Mouse (Mus musculus) kidney, adult 2 months (tissue): ENCODE results near the gene Rb1. TPM values are rescaled to one million over a fixed set of nuclear protein-coding genes. Genes with fewer than 3 reads are reported as not detected.

Experiments used
- DNase-seq: peaks from one replicate; pipeline ENCODE4 v3.0.0; 2021
- H3K27ac ChIP-seq: fragments of 200-500 bp; 2 replicates; pipeline ENCODE4 v1.5.1; 2012; ENCODE audit warnings: low read depth, low read length, control low read depth, inconsistent platforms; ENCODE audit not compliant: insufficient read depth
- H3K27me3 ChIP-seq: fragments of 200-500 bp; replicated peaks from 2 replicates; pipeline ENCODE4 v1.6.1; 2012; ENCODE audit warnings: mild to moderate bottlenecking, moderate library complexity, low read length, inconsistent platforms; ENCODE audit not compliant: control insufficient read depth, insufficient read depth
- H3K36me3 ChIP-seq: fragments of 200-500 bp; 2 replicates; pipeline ENCODE4 v1.6.1; 2012; ENCODE audit warnings: mild to moderate bottlenecking, moderate library complexity, low read length, inconsistent platforms; ENCODE audit not compliant: control insufficient read depth, insufficient read depth
- H3K4me1 ChIP-seq: fragments of 200-500 bp; 2 replicates; pipeline ENCODE4 v1.6.1; 2011; ENCODE audit warnings: low read length; ENCODE audit not compliant: control insufficient read depth, insufficient read depth
- H3K4me3 ChIP-seq: fragments of 200-500 bp; 2 replicates; pipeline ENCODE4 v1.5.1; 2011; ENCODE audit warnings: mild to moderate bottlenecking, low read depth, low read length, control low read depth; ENCODE audit not compliant: insufficient read depth
- CTCF ChIP-seq: fragments of 200-500 bp; conservative IDR thresholded peaks from 2 replicates; pipeline ENCODE4 v1.5.1; 2011; ENCODE audit warnings: low read depth, mild to moderate bottlenecking, control low read depth, low read length, moderate library complexity, mixed read lengths; ENCODE audit not compliant: insufficient read depth, insufficient read length
- POLR2A ChIP-seq: fragments of 200-500 bp; IDR thresholded peaks from one replicate; pipeline ENCODE4 v1.6.1; 2011; ENCODE audit warnings: low read depth, low read length, control low read depth
- WGBS: fragments of 180-500 bp; shearing (Covaris S2); methylation state at CpG from one replicate; pipeline ENCODE4 v1.1.7; 2018; 5-methylcytosine and 5-hydroxymethylcytosine counted together
- polyA plus RNA-seq: library from polyadenylated mRNA; depleted of rRNA; stranded (reverse); fragments of >200 nt; gene quantifications from 2 replicates; pipeline ENCODE4 v1.2.3, GENCODE M21; 2012

Gene Rb1
- polyA plus RNA-seq, 1 experiment, result 8.3 TPM

- Histone ChIP-seq H3K27me3 (no peaks in the 10 kb centered on the region), H3K36me3 (no peaks in the 10 kb centered on the region; the same call in 1 of the 2 replicates), H3K4me1 (0 out of 2 replicates have a peak, but pooled peaks cover 6% of the 10 kb centered on the region), H3K4me3 (peak overlapping the region; percentile 63), H3K27ac (peak overlapping the region; percentile 68)
- peak; percentile 47 for DNase-seq
- WGBS, result 1% methylated on average over 54 of the region's 55 CpGs
- TF ChIP-seq CTCF (no peak), POLR2A (no peak)
Observed at GRCm38 (mm10) chr14:73324634-73325455, 777 bp downstream of the Rb1 start.

GRCm38 (mm10) chr14:73323965-73324364 lies 1.7 kb downstream of the Rb1 start:
- H3K4me3 ChIP-seq, result no peak overlapping the region
- 65% methylated on average over 2 of the region's 2 CpGs for WGBS
- no peak for TF ChIP-seq POLR2A
- no peak for TF ChIP-seq CTCF
- 0 out of 2 replicates have a peak, but pooled peaks cover 6% of the 10 kb centered on the region for H3K4me1 ChIP-seq
- no peak overlapping the region for H3K27ac ChIP-seq
- H3K27me3 ChIP-seq, result no peaks in the 10 kb centered on the region
- DNase-seq, result no peak
- H3K36me3 ChIP-seq, result no peaks in the 10 kb centered on the region; the same call in 1 of the 2 replicates

- no peaks in the 10 kb centered on the region; the same call in 1 of the 2 replicates for H3K36me3 ChIP-seq
- 83% methylated on average over 3 of the region's 3 CpGs for WGBS
- TF ChIP-seq POLR2A (no peak), CTCF (no peak)
- no peak overlapping the region for H3K4me3 ChIP-seq
- peaks cover 8% of the 10 kb centered on the region; the same call in 1 of the 2 replicates for H3K4me1 ChIP-seq
- no peak overlapping the region for H3K27ac ChIP-seq
- DNase-seq, result no peak
- no peaks in the 10 kb centered on the region for H3K27me3 ChIP-seq
Observed at GRCm38 (mm10) chr14:73322142-73322541, 3.5 kb downstream of the Rb1 start.

- Histone ChIP-seq H3K27ac (no peak overlapping the region), H3K4me1 (peaks cover 2% of the 10 kb centered on the region; the same call in 1 of the 2 replicates), H3K36me3 (no peaks in the 10 kb centered on the region; the same call in 1 of the 2 replicates), H3K4me3 (no peak overlapping the region), H3K27me3 (no peaks in the 10 kb centered on the region)
- no peak for DNase-seq
- TF ChIP-seq POLR2A, result no peak
- no peak for TF ChIP-seq CTCF
Observed at GRCm38 (mm10) chr14:73316933-73317332, 8.7 kb downstream of the Rb1 start.

GRCm38 (mm10) chr14:73313864-73314263 lies 11.8 kb downstream of the Rb1 start:
- TF ChIP-seq POLR2A, result no peak
- TF ChIP-seq CTCF, result no peak
- no peaks in the 10 kb centered on the region for H3K36me3 ChIP-seq
- peaks cover 2% of the 10 kb centered on the region; the same call in 1 of the 2 replicates for H3K4me1 ChIP-seq
- DNase-seq, result no peak
- WGBS, result 93% methylated on average over 4 of the region's 4 CpGs
- H3K4me3 ChIP-seq, result no peak overlapping the region
- no peaks in the 10 kb centered on the region for H3K27me3 ChIP-seq
- H3K27ac ChIP-seq, result no peak overlapping the region

GRCm38 (mm10) chr14:73313396-73313795 lies 12.2 kb downstream of the Rb1 start:
- no peak for DNase-seq
- Histone ChIP-seq H3K4me1 (peaks cover under 1% of the 10 kb centered on the region), H3K27me3 (no peaks in the 10 kb centered on the region), H3K4me3 (no peak overlapping the region), H3K27ac (no peak overlapping the region), H3K36me3 (no peaks in the 10 kb centered on the region)
- 51% methylated on average over 5 of the region's 5 CpGs for WGBS
- TF ChIP-seq CTCF, result no peak
- no peak for TF ChIP-seq POLR2A

GRCm38 (mm10) chr14:73312909-73313308 lies 12.7 kb downstream of the Rb1 start:
- DNase-seq, result no peak
- H3K4me1 ChIP-seq, result peaks cover 5% of the 10 kb centered on the region
- no peaks in the 10 kb centered on the region for H3K36me3 ChIP-seq
- no peak overlapping the region for H3K27ac ChIP-seq
- WGBS, result 81% methylated on average over 5 of the region's 5 CpGs
- no peak overlapping the region for H3K4me3 ChIP-seq
- H3K27me3 ChIP-seq, result no peaks in the 10 kb centered on the region
- TF ChIP-seq CTCF, result no peak
- no peak for TF ChIP-seq POLR2A
